Mouse (Mus musculus) natural killer cell, adult 2 months (primary cell): ENCODE data around the gene Dio1.

Source experiments
- DNase-seq, 2 experiments: peaks; one replicate each; pipeline ENCODE4 v3.0.0; 2022; ENCODE audit warnings: low spot score in 2 of 2

Dio1 gene

GRCm38 (mm10) chr4:107247110-107247509 is 59.9 kb downstream of the Dio1 start:
- DNase-seq, result no peak

- DNase-seq, result no peak
These were observed 60.9 kb downstream of the Dio1 start for GRCm38 (mm10) chr4:107246040-107246439.

- DNase-seq, result no peak
These were observed 61.6 kb downstream of the Dio1 start for GRCm38 (mm10) chr4:107245368-107245767.

GRCm38 (mm10) chr4:107243365-107244333 is 63.3 kb downstream of the Dio1 start:
- DNase-seq, result no peak
